Mouse (Mus musculus) lung, adult 2 months (tissue): ENCODE data around the gene Ptprg. TPM values are rescaled to one million over a fixed set of nuclear protein-coding genes. Genes with fewer than 3 reads are reported as not detected.

Source experiments
- DNase-seq: peaks from one replicate; pipeline ENCODE4 v3.0.0; 2022
- H3K4me1 ChIP-seq: fragments of 200-500 bp; 2 replicates; pipeline ENCODE4 v1.6.1; 2011; ENCODE audit warnings: low read length; ENCODE audit not compliant: control insufficient read depth, insufficient read depth
- H3K4me3 ChIP-seq: fragments of 200-500 bp; replicated peaks from 2 replicates; pipeline ENCODE3; 2011; ENCODE audit warnings: low read depth, mild to moderate bottlenecking, control low read depth, low read length; ENCODE audit errors: extremely low read depth
- CTCF ChIP-seq: fragments of 200-500 bp; IDR thresholded peaks from 2 replicates; pipeline ENCODE4 v1.5.1; 2011; ENCODE audit warnings: mild to moderate bottlenecking, low read length, control low read depth; ENCODE audit not compliant: insufficient read depth
- POLR2A ChIP-seq: fragments of 200-500 bp; IDR thresholded peaks from 2 replicates; pipeline ENCODE4 v1.6.1; 2011; ENCODE audit warnings: low read depth, mild to moderate bottlenecking, control low read depth, low read length, borderline replicate concordance; ENCODE audit errors: extremely low read depth
- WGBS: fragments of 180-500 bp; shearing (Covaris S2); methylation state at CpG from one replicate; pipeline ENCODE4 v1.1.7; 2018; 5-methylcytosine and 5-hydroxymethylcytosine counted together
- polyA plus RNA-seq: library from polyadenylated mRNA; depleted of rRNA; stranded (reverse); fragments of >200 nt; gene quantifications from 2 replicates; pipeline ENCODE4 v1.2.3, GENCODE M21; 2012

The Ptprg gene
- polyA plus RNA-seq, 1 experiment, result 79.9 TPM

DNA sequence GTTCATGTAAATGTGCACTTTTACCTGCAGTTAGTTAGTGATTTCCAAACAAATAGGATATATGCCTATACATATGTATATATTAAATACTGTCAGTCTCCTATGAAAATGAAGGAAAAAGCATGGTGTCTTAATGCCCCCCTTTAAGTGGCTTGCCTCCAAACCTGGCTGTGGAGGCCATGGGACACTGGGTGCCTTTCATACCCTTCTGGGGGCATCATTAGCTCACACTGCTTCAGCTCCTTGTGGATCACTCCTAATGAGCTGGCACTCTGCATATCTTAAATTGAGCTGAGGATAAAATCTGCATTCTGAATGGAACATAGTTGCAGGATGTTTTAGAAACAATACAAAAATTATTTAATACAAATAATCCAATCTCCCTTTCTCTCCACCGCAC is 136.7 kb downstream of the Ptprg start:
- H3K4me3 ChIP-seq, result no peak overlapping the region
- TF ChIP-seq CTCF (no peak), POLR2A (no peak)
- WGBS, result 88% methylated on average over 1 of the region's 1 CpGs
- peaks cover 12% of the 10 kb centered on the region for H3K4me1 ChIP-seq
- no peak for DNase-seq

GRCm38 (mm10) chr14:11691531-11691930 is 138.2 kb downstream of the Ptprg start:
- Histone ChIP-seq H3K4me3 (no peak overlapping the region), H3K4me1 (peaks cover 7% of the 10 kb centered on the region)
- no peak for DNase-seq
- WGBS, result 85% methylated on average over 3 of the region's 3 CpGs
- TF ChIP-seq POLR2A (no peak), CTCF (no peak)

DNA sequence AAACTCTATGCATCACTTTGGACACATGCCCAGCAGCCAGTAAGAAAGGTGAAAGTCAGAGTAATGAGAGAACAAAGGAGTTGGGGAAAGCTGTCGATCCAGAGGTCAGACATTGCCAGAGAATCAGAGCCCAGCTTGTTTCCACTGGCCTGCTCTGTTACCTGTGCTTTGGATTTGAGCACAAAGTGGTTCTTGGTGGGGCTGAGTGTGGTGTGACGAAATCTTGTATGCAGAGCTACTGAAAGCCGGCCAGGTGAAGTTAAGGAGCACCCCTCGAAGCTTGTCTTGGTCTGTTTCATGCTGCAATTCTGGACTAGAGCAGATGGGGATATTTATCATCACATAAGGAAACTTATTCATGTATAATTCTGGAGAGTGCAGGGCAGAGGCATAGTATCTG is 145.5 kb downstream of the Ptprg start:
- TF ChIP-seq CTCF (no peak), POLR2A (no peak)
- 62% methylated on average over 4 of the region's 4 CpGs for WGBS
- DNase-seq, result no peak
- H3K4me3 ChIP-seq, result no peak overlapping the region
- H3K4me1 ChIP-seq, result peaks cover 5% of the 10 kb centered on the region

DNA sequence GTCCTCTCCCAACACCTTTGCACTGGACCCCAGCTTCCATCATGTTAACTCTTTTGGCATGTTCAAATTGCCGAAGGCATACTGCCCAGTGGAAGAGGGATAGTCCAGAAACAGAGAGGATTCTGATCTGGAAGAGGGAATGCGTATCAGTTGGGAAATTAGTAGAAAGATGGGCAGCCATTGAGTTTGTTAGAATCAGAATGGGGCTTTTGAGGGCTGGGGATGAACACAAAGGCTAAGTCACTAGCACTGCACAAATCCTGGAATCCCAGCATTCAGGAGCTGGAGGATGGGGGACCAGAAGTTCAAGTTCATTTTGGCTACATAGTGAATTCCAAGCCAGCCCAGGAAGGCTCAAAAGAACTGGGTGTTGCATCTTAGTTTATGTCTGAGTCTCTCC is 146.3 kb downstream of the Ptprg start:
- TF ChIP-seq POLR2A, result no peak
- TF ChIP-seq CTCF, result no peak
- WGBS, result 91% methylated on average over 2 of the region's 2 CpGs

GRCm38 (mm10) chr14:11701516-11702249 is 148.4 kb downstream of the Ptprg start:
- WGBS, result 64% methylated on average over 9 of the region's 9 CpGs
- Histone ChIP-seq H3K4me3 (no peak overlapping the region), H3K4me1 (peaks cover 5% of the 10 kb centered on the region)
- DNase-seq, result no peak
- TF ChIP-seq POLR2A (no peak), CTCF (no peak)

More for the DNA sequence above, 146.3 kb downstream of the Ptprg start:
- H3K4me3 ChIP-seq, result no peak overlapping the region
- DNase-seq, result no peak
- H3K4me1 ChIP-seq, result peaks cover 5% of the 10 kb centered on the region

DNA sequence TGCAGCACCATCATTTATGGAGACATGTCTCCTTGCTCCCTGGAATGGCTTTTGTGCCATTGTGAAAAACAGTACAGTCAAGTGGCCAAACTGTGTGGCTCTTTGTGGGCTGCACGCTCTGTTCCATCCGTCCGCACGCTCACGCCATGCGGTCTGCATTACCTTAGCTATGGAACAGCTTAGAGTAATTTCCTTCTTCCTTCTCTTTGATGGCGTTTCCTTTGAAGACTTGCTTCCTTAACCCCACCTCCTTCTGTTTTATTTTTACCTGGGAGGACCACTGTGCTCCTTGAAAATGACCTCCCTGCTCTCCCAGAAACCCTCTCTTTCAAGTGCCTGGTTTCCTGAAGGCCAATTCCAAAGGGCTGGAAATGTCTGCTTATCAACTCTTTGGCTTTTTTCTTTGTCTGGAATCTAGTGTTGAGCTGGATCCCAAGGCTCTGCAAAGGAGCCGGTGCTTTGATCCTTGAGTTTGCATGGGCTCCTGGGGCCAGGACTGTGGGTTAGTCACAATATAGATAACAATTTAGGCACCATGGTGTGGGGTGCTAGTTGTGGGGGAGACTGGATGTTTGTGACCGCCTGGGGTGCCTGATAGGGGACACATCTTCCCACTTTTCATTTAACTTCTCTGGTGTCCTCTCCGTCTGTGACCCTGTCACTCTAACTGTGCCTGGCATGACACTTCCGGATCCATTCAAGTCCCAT is 149.6 kb downstream of the Ptprg start:
- no peak for TF ChIP-seq POLR2A
- no peak for TF ChIP-seq CTCF
- Histone ChIP-seq H3K4me3 (no peak overlapping the region), H3K4me1 (peaks cover 5% of the 10 kb centered on the region)
- no peak for DNase-seq
- 54% methylated on average over 11 of the region's 11 CpGs for WGBS

DNA sequence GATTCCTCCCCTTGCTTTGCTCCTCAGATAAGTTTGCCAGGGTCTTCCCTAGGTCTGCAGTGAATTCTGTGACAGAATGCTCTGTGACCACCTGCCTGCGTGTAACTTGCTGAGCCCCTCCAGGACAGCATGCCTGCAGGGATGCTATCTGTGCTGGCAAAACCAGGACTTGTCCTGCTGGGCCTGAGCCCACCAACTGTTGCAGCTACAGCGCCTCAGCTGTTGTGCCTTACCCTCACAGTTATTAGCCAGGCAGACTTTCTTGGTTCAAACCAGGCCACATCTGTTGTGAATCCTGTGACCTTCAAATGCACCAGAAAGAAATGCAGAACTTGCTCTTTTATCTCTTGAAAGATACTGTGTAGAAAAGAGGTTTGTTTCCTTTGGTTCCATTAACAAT is 151.5 kb downstream of the Ptprg start:
- TF ChIP-seq POLR2A, result no peak
- no peak for TF ChIP-seq CTCF
- H3K4me1 ChIP-seq, result peaks cover 5% of the 10 kb centered on the region
- DNase-seq, result no peak
- 77% methylated on average over 2 of the region's 2 CpGs for WGBS
- H3K4me3 ChIP-seq, result no peak overlapping the region

GRCm38 (mm10) chr14:11709352-11709751 is 156.0 kb downstream of the Ptprg start:
- TF ChIP-seq POLR2A, result no peak
- TF ChIP-seq CTCF, result no peak
- DNase-seq, result no peak
- Histone ChIP-seq H3K4me3 (no peak overlapping the region), H3K4me1 (no peaks in the 10 kb centered on the region)
- WGBS, result 79% methylated on average over 2 of the region's 2 CpGs

GRCm38 (mm10) chr14:11709798-11710197 is 156.5 kb downstream of the Ptprg start:
- 27% methylated on average over 8 of the region's 8 CpGs for WGBS
- no peak for DNase-seq

GRCm38 (mm10) chr14:11710410-11711122 is 157.2 kb downstream of the Ptprg start:
- 91% methylated on average over 9 of the region's 9 CpGs for WGBS
- Histone ChIP-seq H3K4me1 (no peaks in the 10 kb centered on the region), H3K4me3 (no peak overlapping the region)
- DNase-seq, result no peak
- TF ChIP-seq CTCF (no peak), POLR2A (no peak)

More at GRCm38 (mm10) chr14:11709798-11710197, 156.5 kb downstream of the Ptprg start:
- no peak overlapping the region for H3K4me3 ChIP-seq
- H3K4me1 ChIP-seq, result no peaks in the 10 kb centered on the region
- TF ChIP-seq CTCF (no peak), POLR2A (no peak)
